Mouse (Mus musculus) embryonic fibroblast, embryonic 13.5 days (primary cell): ENCODE measurements around the gene Fam229a. TPM values are rescaled to one million over a fixed set of nuclear protein-coding genes. Genes with fewer than 3 reads are reported as not detected.

ENCODE experiments used
- H3K27ac ChIP-seq: 2 replicates; pipeline ENCODE4 v1.5.1; 2012; ENCODE audit warnings: low read length, control low read depth, inconsistent platforms; ENCODE audit not compliant: insufficient read depth
- H3K4me1 ChIP-seq: 2 replicates; pipeline ENCODE4 v1.6.1; 2011; ENCODE audit warnings: low read length; ENCODE audit not compliant: control insufficient read depth, insufficient read depth
- H3K4me3 ChIP-seq: 2 replicates; pipeline ENCODE4 v1.5.1; 2011; ENCODE audit warnings: mild to moderate bottlenecking, control low read depth, low read length; ENCODE audit not compliant: insufficient read depth
- CTCF ChIP-seq: IDR thresholded peaks from 2 replicates; pipeline ENCODE4 v1.5.1; 2011; ENCODE audit warnings: mild to moderate bottlenecking, control low read depth, low read length, moderate library complexity, borderline replicate concordance; ENCODE audit not compliant: insufficient read depth
- POLR2A ChIP-seq: IDR thresholded peaks from 2 replicates; pipeline ENCODE4 v1.6.1; 2011; ENCODE audit warnings: low read depth, mild to moderate bottlenecking, control low read depth, low read length, moderate library complexity
- polyA plus RNA-seq: library from polyadenylated mRNA; stranded (reverse); fragments of >200 nt; gene quantifications from 2 replicates; pipeline ENCODE4 v1.2.4, GENCODE M21; 2011; ENCODE audit warnings: low read depth; ENCODE audit not compliant: missing spikeins, insufficient read length

Fam229a gene
- polyA plus RNA-seq, 1 experiment = not detected

DNA sequence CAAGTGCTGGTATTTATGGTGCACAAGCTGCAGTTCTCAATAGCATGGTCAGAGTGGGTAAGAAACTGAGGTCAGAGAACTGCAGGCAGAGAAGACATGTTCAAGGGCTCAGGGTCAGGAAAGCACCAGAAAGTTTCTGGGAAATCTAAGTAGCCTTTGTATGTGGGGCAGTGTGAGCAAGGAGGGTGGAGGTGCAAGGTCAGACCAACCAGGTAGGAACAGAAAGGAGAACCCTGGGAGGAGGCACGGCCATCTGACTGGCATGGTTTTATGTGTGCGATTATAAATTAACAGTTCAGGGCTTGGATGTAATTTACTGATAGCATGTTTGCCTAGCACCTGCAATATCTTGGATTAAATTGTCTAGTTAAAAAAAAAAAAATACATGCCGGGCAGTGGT is 31.3 kb upstream of the Fam229a start:
- Histone ChIP-seq H3K4me1 (no peaks in the 10 kb centered on the region), H3K27ac (no peak overlapping the region), H3K4me3 (no peak overlapping the region)
- TF ChIP-seq POLR2A (no peak), CTCF (no peak)

GRCm38 (mm10) chr4:129460827-129461182 is 30.2 kb upstream of the Fam229a start:
- Histone ChIP-seq H3K4me1 (no peaks in the 10 kb centered on the region), H3K27ac (peak overlapping the region; percentile 34), H3K4me3 (peak overlapping the region; percentile 44)
- TF ChIP-seq POLR2A (no peak), CTCF (no peak)

DNA sequence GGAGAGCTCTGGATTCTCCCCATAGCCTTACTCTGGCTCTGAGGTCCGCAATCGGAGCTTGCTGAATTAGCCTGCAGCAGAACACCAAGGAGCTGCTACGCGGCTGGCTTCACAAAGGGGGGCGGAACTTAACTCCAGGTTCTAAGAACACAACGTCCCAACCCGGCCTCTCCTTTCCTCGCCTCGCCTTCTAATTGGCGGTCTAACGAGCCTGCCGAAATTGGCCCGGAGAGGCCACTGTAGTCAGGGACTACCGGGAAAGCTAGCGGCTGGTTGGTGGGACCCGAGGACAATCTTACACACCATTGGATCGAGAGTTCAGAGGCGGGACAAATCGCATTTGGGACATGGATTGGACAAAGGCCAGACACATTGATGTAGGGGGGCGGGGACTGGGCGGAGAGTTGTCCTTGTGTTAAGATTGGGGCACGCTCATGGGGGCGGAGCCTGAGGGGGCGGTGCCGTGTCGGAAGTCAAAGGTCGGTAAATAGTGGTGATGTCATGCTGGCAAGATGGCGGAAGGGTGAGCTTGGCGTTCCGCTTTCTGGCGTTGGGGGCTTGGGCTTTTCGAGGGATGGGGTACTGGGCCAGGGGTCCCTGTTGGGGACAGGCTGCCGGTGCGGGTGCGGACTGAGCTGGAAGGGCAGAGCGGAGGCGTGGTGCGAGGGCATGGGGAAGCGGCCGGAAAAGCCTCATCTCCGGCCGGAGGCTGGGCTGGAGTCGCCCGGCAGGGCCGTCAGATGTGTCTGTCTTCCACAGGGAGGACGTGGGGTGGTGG is 29.6 kb upstream of the Fam229a start, which contains the start of gene Bsdc1:
Gene Bsdc1, plus strand, starts transcription at position 399 of the 778 bp plus-strand sequence.
- no peaks in the 10 kb centered on the region for H3K4me1 ChIP-seq
- TF ChIP-seq CTCF = no peak
- peak; percentile 92 for TF ChIP-seq POLR2A
- peak within 1 kb of the TSS; percentile 82 for H3K4me3 ChIP-seq
- peak within 1 kb of the TSS; percentile 34 for H3K27ac ChIP-seq

- Histone ChIP-seq H3K4me3 (peak overlapping the region; percentile 82), H3K4me1 (no peaks in the 10 kb centered on the region), H3K27ac (no peak overlapping the region)
- TF ChIP-seq CTCF = no peak
- no peak for TF ChIP-seq POLR2A
Measured at GRCm38 (mm10) chr4:129462118-129462517, 28.9 kb upstream of the Fam229a start.

- H3K27ac ChIP-seq = no peak overlapping the region
- no peak for TF ChIP-seq POLR2A
- H3K4me1 ChIP-seq = no peaks in the 10 kb centered on the region
- H3K4me3 ChIP-seq = no peak overlapping the region
Measured at GRCm38 (mm10) chr4:129463097-129464059, 27.6 kb upstream of the Fam229a start.

DNA sequence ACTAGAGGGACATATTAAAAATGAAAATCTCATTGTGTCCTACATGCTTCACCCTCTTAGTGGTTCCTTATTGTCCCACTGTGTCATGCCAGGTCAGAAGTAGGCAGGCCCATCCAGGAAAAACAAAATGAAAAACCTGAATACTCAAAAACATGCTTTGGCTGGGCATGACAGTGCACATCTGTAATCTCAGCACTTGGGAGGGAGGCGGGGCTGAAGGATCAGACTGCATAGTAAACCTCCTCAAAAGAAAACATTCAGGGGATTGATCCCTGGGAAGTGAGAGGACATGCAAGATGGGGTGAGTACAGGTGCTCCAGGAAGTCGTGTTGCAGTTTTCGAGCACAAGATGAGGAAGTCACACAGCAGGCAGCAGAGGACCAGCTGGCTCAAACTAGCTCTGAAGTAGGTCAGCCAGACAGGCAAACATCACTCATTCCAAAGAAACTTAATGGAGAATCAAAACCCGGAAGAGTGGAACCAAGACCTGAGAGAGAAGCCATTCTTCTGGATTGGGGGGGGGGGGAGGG is 26.6 kb upstream of the Fam229a start:
- no peaks in the 10 kb centered on the region for H3K4me1 ChIP-seq
- H3K4me3 ChIP-seq = no peak overlapping the region
- no peak overlapping the region for H3K27ac ChIP-seq
- TF ChIP-seq POLR2A = no peak
- no peak for TF ChIP-seq CTCF

- TF ChIP-seq CTCF (no peak), POLR2A (no peak)
- no peaks in the 10 kb centered on the region for H3K4me1 ChIP-seq
- no peak overlapping the region for H3K27ac ChIP-seq
- no peak overlapping the region for H3K4me3 ChIP-seq
Measured at GRCm38 (mm10) chr4:129476047-129476446, 14.9 kb upstream of the Fam229a start.

- TF ChIP-seq CTCF = no peak
- no peak for TF ChIP-seq POLR2A
- Histone ChIP-seq H3K27ac (no peak overlapping the region), H3K4me1 (no peaks in the 10 kb centered on the region), H3K4me3 (no peak overlapping the region)
Measured at GRCm38 (mm10) chr4:129479863-129480262, 11.1 kb upstream of the Fam229a start.

DNA sequence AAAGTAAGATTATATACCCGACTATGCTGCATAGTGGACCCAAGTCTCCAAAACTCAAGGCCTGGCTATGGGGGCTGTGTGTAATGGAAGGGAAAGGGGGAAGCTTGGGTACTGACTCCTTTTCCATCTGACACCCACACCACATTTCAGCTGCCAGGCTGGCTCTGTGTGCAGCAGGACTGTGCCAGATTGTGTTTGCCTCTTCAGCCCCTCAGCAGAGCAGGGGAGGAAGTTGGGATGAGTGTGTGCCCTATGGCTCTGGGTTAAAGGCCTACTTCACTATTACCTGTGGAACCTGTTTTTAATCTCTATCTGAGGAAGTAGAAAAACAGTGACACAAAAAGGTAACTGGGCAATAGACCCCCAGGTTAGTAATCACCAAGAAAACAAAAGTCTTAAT is 9.9 kb upstream of the Fam229a start:
- no peaks in the 10 kb centered on the region for H3K4me1 ChIP-seq
- no peak overlapping the region for H3K27ac ChIP-seq
- H3K4me3 ChIP-seq = no peak overlapping the region
- TF ChIP-seq CTCF = no peak
- TF ChIP-seq POLR2A = no peak
